Mouse (Mus musculus): ENCODE data around the gene Apoc4. TPM values are rescaled to one million over a fixed set of nuclear protein-coding genes. Genes with fewer than 3 reads are reported as not detected.
A peak's percentile ranks its signal among the peaks of the same experiment; 100 is the strongest.

The Apoc4 gene
- 0.34 and 2.5 TPM in 2 replicates for polyA plus RNA-seq (2015; fragmentation: Nextera tagmentation; extraction: Ambion mirVana)

- Histone ChIP-seq H3K9ac (no peak within 1 kb of the TSS), H3K27ac (no peak within 1 kb of the TSS)
- no peak for ATAC-seq (replicated peaks; ENCODE audit: insufficient number of reproducible peaks, insufficient read depth, low FRiP score, low read depth)
These were observed at the start of gene Apoc4, which contains the start of gene Gm44805 for GRCm38 (mm10) chr7:19681202-19681694. Gene Apoc4 (minus strand): TSS chr7:19681479. Gene Gm44805 (minus strand): TSS chr7:19681423.

DNA sequence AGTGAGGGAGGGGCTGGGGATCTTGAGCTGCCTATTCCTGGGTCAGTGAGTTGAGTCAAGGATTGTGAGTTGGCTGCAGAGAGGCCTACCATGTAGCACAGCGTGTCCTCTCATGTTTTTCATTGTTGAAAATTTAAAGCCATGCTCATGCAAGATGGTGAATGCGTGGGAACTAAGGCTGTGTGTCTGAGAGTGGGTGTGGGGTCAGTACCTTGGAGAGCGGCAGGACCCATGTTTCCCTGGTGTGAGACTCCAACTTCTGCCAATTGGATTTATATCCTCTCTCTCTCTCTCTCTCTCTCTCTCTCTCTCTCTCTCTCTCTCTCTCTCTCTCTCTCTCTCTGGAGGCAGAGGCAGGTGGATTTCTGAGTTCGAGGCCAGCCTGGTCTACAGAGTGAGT is 45.3 kb upstream of the Apoc4 start:
- no peak overlapping the region for H3K4me3 ChIP-seq
- no peaks in the 10 kb centered on the region for H3K4me1 ChIP-seq (replicated peaks)
- no peak overlapping the region for H3K9ac ChIP-seq
- no peak for ATAC-seq (replicated peaks; ENCODE audit: insufficient number of reproducible peaks, insufficient read depth, low FRiP score, low read depth)
- peaks cover 63% of the 10 kb centered on the region for H3K36me3 ChIP-seq
- 86% methylated on average over 4 of the region's 4 CpGs for WGBS
- no peaks in the 10 kb centered on the region for H3K27me3 ChIP-seq
- H3K9me3 ChIP-seq (replicated peaks), result no peaks in the 10 kb centered on the region
- no peak overlapping the region for H3K27ac ChIP-seq
- no peak overlapping the region for H3K4me2 ChIP-seq

More at GRCm38 (mm10) chr7:19681202-19681694, at the start of gene Apoc4, which contains the start of gene Gm44805:
- H3K27me3 ChIP-seq, result no peaks in the 10 kb centered on the region
- H3K9me3 ChIP-seq (replicated peaks), result no peaks in the 10 kb centered on the region
- WGBS, result 46% methylated on average over 8 of the region's 8 CpGs
- no peak within 1 kb of the TSS for H3K4me3 ChIP-seq
- H3K4me2 ChIP-seq, result no peak within 1 kb of the TSS
- H3K36me3 ChIP-seq, result no peaks in the 10 kb centered on the region
- peaks cover 5% of the 10 kb centered on the region; the same call in 1 of the 2 replicates for H3K4me1 ChIP-seq (replicated peaks)

GRCm38 (mm10) chr7:19724167-19724566 is 42.9 kb upstream of the Apoc4 start:
- ATAC-seq (replicated peaks; ENCODE audit: insufficient number of reproducible peaks, insufficient read depth, low FRiP score, low read depth), result no peak
- Histone ChIP-seq H3K9ac (no peak overlapping the region), H3K4me3 (no peak overlapping the region), H3K27me3 (no peaks in the 10 kb centered on the region), H3K4me1 (replicated peaks) (no peaks in the 10 kb centered on the region), H3K27ac (no peak overlapping the region), H3K9me3 (replicated peaks) (no peaks in the 10 kb centered on the region; the same call in 1 of the 2 replicates), H3K4me2 (no peak overlapping the region), H3K36me3 (peaks cover 55% of the 10 kb centered on the region)
- WGBS, result 94% methylated on average over 12 of the region's 12 CpGs

DNA sequence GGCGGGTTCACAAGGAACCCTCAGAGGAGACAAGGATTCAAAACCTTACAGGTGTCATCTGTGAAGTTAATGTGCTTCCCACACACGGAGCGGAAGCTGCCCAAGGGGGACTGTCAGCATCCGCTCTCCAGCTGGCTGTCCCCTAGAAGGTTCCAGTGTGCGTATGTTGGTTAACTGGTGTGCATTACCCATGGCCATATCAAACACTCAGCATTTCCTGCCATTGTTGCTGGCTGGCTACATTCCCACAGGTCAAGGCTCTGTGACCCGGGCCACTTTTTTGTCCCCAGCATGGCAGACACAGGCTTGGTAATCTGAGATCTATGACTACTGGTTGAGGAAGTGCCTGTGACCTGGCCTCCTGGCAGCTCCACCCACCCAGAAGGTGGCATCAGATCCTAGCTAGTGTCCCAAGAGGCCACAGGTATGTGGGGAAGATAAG is 41.5 kb upstream of the Apoc4 start:
- Histone ChIP-seq H3K9ac (no peak overlapping the region), H3K9me3 (replicated peaks) (no peaks in the 10 kb centered on the region; the same call in 1 of the 2 replicates), H3K4me1 (replicated peaks) (no peaks in the 10 kb centered on the region), H3K27me3 (no peaks in the 10 kb centered on the region), H3K36me3 (peaks cover 42% of the 10 kb centered on the region), H3K4me2 (no peak overlapping the region), H3K27ac (peak overlapping the region; percentile 60), H3K4me3 (no peak overlapping the region)
- 75% methylated on average over 6 of the region's 6 CpGs for WGBS
- peak; percentile 54 for ATAC-seq (replicated peaks; ENCODE audit: insufficient number of reproducible peaks, insufficient read depth, low FRiP score, low read depth)

DNA sequence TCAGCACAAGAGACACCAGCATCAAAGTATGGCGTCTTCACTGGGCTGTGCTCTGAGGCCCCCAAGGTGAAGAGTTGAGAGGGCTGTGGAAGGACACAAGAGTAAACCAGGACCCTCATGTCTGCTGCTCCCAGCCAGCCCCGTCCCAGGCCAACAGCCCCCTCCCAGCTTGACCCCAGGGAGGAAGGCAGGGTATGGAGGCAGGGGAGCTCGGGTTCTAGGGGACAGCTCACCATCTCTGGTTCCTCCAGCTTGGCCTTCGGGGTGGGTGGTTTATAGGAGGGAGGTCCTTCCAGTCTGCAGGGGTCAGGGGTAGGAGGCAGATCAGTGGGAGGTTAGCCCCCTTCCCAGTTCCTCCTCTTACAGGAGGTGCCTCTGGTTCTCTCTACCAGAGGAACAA is 37.9 kb upstream of the Apoc4 start:
- no peak overlapping the region for H3K27ac ChIP-seq
- no peak overlapping the region for H3K9ac ChIP-seq
- 91% methylated on average over 4 of the region's 4 CpGs for WGBS
- ATAC-seq (replicated peaks; ENCODE audit: insufficient number of reproducible peaks, insufficient read depth, low FRiP score, low read depth), result no peak
- no peaks in the 10 kb centered on the region for H3K27me3 ChIP-seq
- H3K4me2 ChIP-seq, result no peak overlapping the region
- H3K9me3 ChIP-seq (replicated peaks), result no peaks in the 10 kb centered on the region; the same call in 1 of the 2 replicates
- no peak overlapping the region for H3K4me3 ChIP-seq
- peaks cover 20% of the 10 kb centered on the region for H3K36me3 ChIP-seq
- H3K4me1 ChIP-seq (replicated peaks), result peaks cover 17% of the 10 kb centered on the region

DNA sequence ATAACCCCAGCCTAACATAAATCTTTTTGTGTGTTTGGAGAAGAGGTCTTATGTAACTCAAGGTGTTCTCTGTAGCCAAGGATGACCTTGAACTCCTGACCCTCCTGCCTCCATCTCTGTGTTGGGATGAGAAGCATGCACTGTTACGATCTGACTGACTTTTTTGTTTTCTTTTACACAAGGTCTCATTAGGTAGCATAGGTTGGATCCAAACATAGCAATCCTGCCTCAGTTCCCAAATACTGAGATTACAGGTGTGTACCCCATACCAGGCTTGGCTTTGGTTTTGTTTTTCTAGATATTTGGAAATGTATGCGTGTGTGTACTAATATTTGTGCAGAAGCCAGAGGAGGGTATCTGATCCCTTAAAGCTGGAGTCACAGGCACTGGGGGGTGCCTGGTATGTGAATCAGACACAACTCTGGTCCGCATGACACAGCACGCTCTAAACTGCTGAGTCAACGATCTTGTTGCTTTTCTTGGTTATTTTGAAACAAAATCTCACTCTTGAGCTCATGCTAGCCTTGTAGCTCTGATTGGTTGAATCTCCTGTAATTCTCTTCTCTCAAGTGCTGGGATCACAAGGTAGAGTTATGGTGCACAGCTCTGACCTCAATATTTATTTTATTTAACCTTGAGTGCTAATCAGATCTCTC is 37.1 kb upstream of the Apoc4 start:
- Histone ChIP-seq H3K27me3 (no peaks in the 10 kb centered on the region), H3K36me3 (peaks cover 22% of the 10 kb centered on the region), H3K4me2 (no peak overlapping the region), H3K9me3 (replicated peaks) (no peaks in the 10 kb centered on the region; the same call in 1 of the 2 replicates), H3K4me3 (no peak overlapping the region), H3K27ac (no peak overlapping the region), H3K9ac (no peak overlapping the region), H3K4me1 (replicated peaks) (peaks cover 25% of the 10 kb centered on the region)
- ATAC-seq (replicated peaks; ENCODE audit: insufficient number of reproducible peaks, insufficient read depth, low FRiP score, low read depth), result no peak
- WGBS, result 89% methylated on average over 5 of the region's 5 CpGs

- Histone ChIP-seq H3K4me1 (replicated peaks) (peaks cover 29% of the 10 kb centered on the region), H3K4me2 (no peak overlapping the region), H3K27ac (no peak overlapping the region), H3K36me3 (peaks cover 33% of the 10 kb centered on the region), H3K9ac (no peak overlapping the region), H3K27me3 (no peaks in the 10 kb centered on the region), H3K4me3 (no peak overlapping the region), H3K9me3 (replicated peaks) (no peaks in the 10 kb centered on the region; the same call in 1 of the 2 replicates)
- ATAC-seq (replicated peaks; ENCODE audit: insufficient number of reproducible peaks, insufficient read depth, low FRiP score, low read depth), result no peak
- 80% methylated on average over 4 of the region's 4 CpGs for WGBS
These were observed 36.1 kb upstream of the Apoc4 start for GRCm38 (mm10) chr7:19717346-19717745.

DNA sequence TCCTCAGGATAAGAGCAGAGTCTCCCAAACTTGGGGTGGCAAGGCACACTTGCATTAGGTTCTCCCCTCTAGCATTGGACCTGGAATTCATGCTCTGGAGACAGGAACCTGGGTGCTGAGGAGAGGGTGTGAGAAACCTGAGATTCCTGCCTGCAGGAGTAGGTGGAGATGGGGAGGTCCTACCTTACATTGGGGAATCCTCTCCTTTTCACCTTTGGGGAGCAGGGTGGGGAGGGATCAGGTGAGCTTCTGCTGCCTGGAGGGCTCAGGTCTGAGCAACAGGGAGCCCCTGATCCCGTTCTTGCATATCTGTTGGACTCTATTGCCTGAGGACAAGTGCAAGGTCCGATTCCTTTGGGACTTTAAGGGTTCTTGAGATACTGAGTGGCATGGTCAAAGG is 35.5 kb upstream of the Apoc4 start:
- 0 out of 2 replicates have a peak overlapping the region, but pooled peaks have one; percentile 49 for H3K4me3 ChIP-seq
- no peaks in the 10 kb centered on the region; the same call in 1 of the 2 replicates for H3K9me3 ChIP-seq (replicated peaks)
- H3K9ac ChIP-seq, result 0 out of 2 replicates have a peak overlapping the region, but pooled peaks have one; percentile 53
- no peak for ATAC-seq (replicated peaks; ENCODE audit: insufficient number of reproducible peaks, insufficient read depth, low FRiP score, low read depth)
- H3K27me3 ChIP-seq, result no peaks in the 10 kb centered on the region
- peaks cover 38% of the 10 kb centered on the region for H3K36me3 ChIP-seq
- WGBS, result 66% methylated on average over 2 of the region's 2 CpGs
- peak overlapping the region; percentile 89 for H3K27ac ChIP-seq
- peaks cover 29% of the 10 kb centered on the region for H3K4me1 ChIP-seq (replicated peaks)
- peak overlapping the region; percentile 82 for H3K4me2 ChIP-seq

GRCm38 (mm10) chr7:19716055-19716682 is 34.9 kb upstream of the Apoc4 start:
- peaks cover 43% of the 10 kb centered on the region for H3K36me3 ChIP-seq

DNA sequence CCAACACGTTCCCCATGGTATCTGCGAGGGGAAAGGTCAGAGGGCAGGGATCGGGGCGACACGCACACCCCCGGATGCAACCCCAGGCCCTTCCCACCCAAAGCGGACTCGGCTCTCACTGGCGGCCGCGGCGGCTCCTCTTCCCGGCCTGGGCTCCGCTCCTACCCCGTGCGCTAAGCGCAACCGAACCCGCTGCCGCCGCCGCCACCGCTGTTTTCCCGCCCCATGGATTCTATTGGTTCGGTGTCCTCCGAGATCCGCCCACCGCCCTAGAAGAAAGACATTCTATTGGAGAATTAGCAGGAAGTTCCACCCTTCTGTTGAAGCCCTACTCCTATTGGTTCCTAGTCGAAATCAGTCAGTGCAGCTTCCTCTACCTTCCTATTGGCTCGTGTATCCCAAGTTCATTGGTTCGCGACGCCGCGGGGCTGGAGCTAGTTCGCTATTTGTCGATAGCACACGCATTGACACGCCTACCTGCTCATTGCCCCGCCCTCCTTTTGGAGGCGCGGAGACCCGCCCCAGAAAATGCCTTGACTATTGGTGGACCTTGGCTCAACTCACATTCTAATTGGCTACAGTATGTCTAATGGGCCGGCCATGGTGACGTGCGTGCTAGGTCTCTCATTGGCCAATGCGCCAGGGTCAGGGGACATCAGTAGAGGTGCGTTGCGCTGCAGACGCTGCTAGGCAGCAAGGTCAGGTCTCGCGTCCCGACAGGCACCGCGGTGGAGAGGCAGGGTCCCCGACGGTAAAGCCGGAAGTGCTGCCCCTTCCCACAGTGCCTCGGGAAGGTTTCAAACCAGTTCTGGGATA is 34.2 kb upstream of the Apoc4 start, which contains the start of gene Tomm40:
Tomm40 (minus strand) TSS at position 200 of the 816 bp plus-strand sequence.
- under 1% methylated on average over 59 of the region's 59 CpGs for WGBS
- ATAC-seq (replicated peaks; ENCODE audit: insufficient number of reproducible peaks, insufficient read depth, low FRiP score, low read depth), result peak; percentile 98
- H3K27me3 ChIP-seq, result no peaks in the 10 kb centered on the region
- H3K4me1 ChIP-seq (replicated peaks), result peaks cover 29% of the 10 kb centered on the region
- peak within 1 kb of the TSS; percentile 91 for H3K27ac ChIP-seq
- peak within 1 kb of the TSS; percentile 88 for H3K4me2 ChIP-seq
- peak within 1 kb of the TSS; percentile 99 for H3K9ac ChIP-seq
- peaks cover 43% of the 10 kb centered on the region for H3K36me3 ChIP-seq
- peak within 1 kb of the TSS; percentile 100 for H3K4me3 ChIP-seq
- no peaks in the 10 kb centered on the region for H3K9me3 ChIP-seq (replicated peaks)

More at GRCm38 (mm10) chr7:19716055-19716682, 34.9 kb upstream of the Apoc4 start:
- WGBS, result 5% methylated on average over 18 of the region's 18 CpGs
- H3K4me3 ChIP-seq, result peak overlapping the region; percentile 49
- H3K4me2 ChIP-seq, result peak overlapping the region; percentile 82
- H3K9ac ChIP-seq, result peak overlapping the region; percentile 53
- ATAC-seq (replicated peaks; ENCODE audit: insufficient number of reproducible peaks, insufficient read depth, low FRiP score, low read depth), result no peak
- no peaks in the 10 kb centered on the region for H3K27me3 ChIP-seq
- H3K9me3 ChIP-seq (replicated peaks), result no peaks in the 10 kb centered on the region; the same call in 1 of the 2 replicates
- H3K4me1 ChIP-seq (replicated peaks), result peaks cover 29% of the 10 kb centered on the region
- H3K27ac ChIP-seq, result peak overlapping the region; percentile 89

Measured in heart, embryonic 15.5 days (tissue).